Mouse (Mus musculus) midbrain, embryonic 15.5 days (tissue): ENCODE data around the gene Psmc3ip. TPM values are rescaled to one million over a fixed set of nuclear protein-coding genes. Genes with fewer than 3 reads are reported as not detected.
A peak's percentile ranks its signal among the peaks of the same experiment; 100 is the strongest.

Experiments
- ATAC-seq: fragments of 200-750 bp; cut with Nextera tagmentation; replicated peaks from 2 replicates; pipeline ENCODE4 v1.8.0; 2017; ENCODE audit warnings: moderate TSS enrichment
- H3K27ac ChIP-seq: fragments of 300-500 bp; sonication (generic); 2 replicates; pipeline ENCODE4 v1.5.1; 2015; ENCODE audit warnings: mild to moderate bottlenecking, inconsistent platforms
- H3K27me3 ChIP-seq: fragments of 300-500 bp; sonication (generic); replicated peaks from 2 replicates; pipeline ENCODE4 v1.6.1; 2015; ENCODE audit warnings: inconsistent platforms
- H3K36me3 ChIP-seq: fragments of 300-500 bp; sonication (generic); replicated peaks from 2 replicates; pipeline ENCODE4 v1.6.1; 2015; ENCODE audit warnings: inconsistent platforms
- H3K4me1 ChIP-seq: fragments of 300-500 bp; sonication (generic); 2 replicates; pipeline ENCODE4 v1.6.1; 2015; ENCODE audit warnings: inconsistent platforms
- H3K4me2 ChIP-seq: fragments of 300-500 bp; sonication (generic); 2 replicates; pipeline ENCODE4 v1.6.1; 2015; ENCODE audit warnings: inconsistent platforms, mild to moderate bottlenecking, moderate library complexity
- H3K4me3 ChIP-seq: fragments of 300-500 bp; sonication (generic); 2 replicates; pipeline ENCODE4 v1.5.1; 2015; ENCODE audit warnings: mild to moderate bottlenecking, inconsistent platforms
- H3K9ac ChIP-seq: fragments of 300-500 bp; sonication (generic); 2 replicates; pipeline ENCODE4 v1.6.1; 2015; ENCODE audit warnings: mild to moderate bottlenecking, inconsistent platforms
- H3K9me3 ChIP-seq: fragments of 300-500 bp; sonication (generic); 2 replicates; pipeline ENCODE4 v1.6.1; 2016; ENCODE audit warnings: inconsistent platforms
- WGBS: fragments of 180-500 bp; shearing (Covaris S2); methylation state at CpG from one replicate; pipeline ENCODE4 v1.1.7; 2015; ENCODE audit warnings: mixed read lengths; 5-methylcytosine and 5-hydroxymethylcytosine counted together
- polyA plus RNA-seq: library from polyadenylated mRNA; unstranded; fragments of >200 nt; fragmentation: Nextera tagmentation; extraction: Ambion mirVana; gene quantifications from 2 replicates; pipeline ENCODE4 v1.2.1, GENCODE M21; 2015

Psmc3ip gene
- polyA plus RNA-seq, 1 experiment from 2014 or later, result 18.3 TPM

DNA sequence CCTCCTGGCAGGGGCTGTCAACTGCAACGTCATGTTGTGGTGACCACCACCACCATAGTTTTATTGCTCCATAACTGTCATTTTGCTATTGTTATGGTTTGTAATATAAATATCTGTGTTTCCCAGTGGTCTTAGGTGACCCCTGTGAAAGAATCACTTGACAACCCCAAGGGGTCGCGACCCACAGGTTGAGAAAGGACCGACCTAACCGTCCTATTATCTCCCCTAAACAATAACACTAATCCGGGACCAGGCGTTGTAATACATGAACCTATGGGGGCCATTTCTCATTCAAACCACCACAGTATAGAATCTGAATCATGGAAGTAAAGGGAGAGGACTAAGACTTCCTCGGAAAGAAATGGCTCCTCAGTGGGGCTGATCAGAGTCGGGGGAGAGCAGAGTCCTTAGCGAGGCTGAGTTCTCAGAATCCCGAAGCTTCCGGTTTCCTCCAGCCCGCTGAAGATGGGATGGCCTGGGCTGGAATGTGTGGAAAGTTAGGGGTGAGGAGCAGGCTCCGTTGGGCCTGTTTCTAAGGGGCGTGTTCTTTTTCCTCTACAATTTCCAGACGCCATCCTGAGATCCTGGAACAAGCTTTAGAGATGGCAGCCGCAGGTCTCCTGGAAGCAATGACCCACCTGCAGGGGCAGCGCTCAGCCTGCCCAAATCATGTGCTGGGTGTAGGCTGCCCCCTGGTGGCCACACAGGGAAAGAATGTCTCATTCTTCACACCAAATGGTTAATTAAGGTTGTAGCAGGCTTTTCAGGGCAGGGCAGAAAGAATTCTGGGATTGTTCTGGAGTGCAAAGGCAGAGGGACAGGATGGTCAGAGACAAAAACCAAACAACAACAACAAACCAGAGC lies 28.5 kb downstream of the Psmc3ip start:
- Histone ChIP-seq H3K9ac (peak overlapping the region; percentile 35), H3K4me2 (peak overlapping the region; percentile 58), H3K4me1 (peaks cover 22% of the 10 kb centered on the region), H3K4me3 (peak overlapping the region; percentile 28), H3K27me3 (no peaks in the 10 kb centered on the region; the same call in 1 of the 2 replicates), H3K27ac (0 out of 2 replicates have a peak overlapping the region, but pooled peaks have one; percentile 30), H3K9me3 (no peaks in the 10 kb centered on the region), H3K36me3 (peaks cover 16% of the 10 kb centered on the region)
- no peak for ATAC-seq
- WGBS, result 16% methylated on average over 18 of the region's 18 CpGs

DNA sequence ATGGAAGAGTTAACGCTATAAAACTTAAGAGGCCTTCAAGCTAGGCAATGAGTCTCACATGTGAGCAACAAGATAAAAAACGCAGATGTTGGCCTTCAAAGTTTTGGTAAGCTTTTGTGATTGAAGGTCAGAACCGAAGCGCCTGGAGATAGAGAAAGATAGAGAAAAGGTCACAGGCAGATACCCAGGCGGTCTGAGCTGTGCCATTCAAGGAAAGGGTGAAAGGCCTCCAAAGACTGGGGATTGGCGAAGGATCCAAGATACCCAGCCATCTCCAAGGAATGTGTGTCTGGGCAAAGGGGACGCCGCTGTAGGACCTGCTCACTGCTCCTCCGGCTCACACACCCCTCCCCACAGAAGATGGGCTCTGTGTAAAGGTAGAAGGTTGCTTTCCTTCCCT lies 30.2 kb downstream of the Psmc3ip start:
- H3K4me3 ChIP-seq, result no peak overlapping the region
- no peaks in the 10 kb centered on the region; the same call in 1 of the 2 replicates for H3K27me3 ChIP-seq
- H3K9me3 ChIP-seq, result no peaks in the 10 kb centered on the region
- H3K9ac ChIP-seq, result no peak overlapping the region
- H3K27ac ChIP-seq, result no peak overlapping the region
- H3K36me3 ChIP-seq, result peaks cover 21% of the 10 kb centered on the region
- ATAC-seq, result no peak
- WGBS, result 94% methylated on average over 9 of the region's 9 CpGs
- H3K4me2 ChIP-seq, result no peak overlapping the region
- peaks cover 13% of the 10 kb centered on the region for H3K4me1 ChIP-seq

DNA sequence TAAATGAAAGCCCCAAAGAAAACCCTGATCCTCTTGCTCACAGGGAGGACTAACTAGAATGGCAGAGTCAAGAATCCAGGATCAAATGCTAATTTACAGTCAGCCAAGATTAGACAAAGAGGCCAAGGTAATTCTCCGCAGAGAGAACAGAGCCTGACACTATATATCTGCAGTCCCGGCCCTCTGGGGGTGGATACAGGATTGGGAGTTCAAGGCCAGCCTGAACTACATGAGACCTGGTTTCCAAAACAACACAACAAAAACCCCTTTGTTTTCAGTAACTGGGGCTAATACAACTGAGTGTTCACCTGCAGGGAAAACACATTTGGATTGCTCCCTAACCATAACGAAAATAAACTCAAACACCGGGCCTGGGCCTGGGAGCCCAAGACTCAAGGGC lies 30.8 kb downstream of the Psmc3ip start:
- Histone ChIP-seq H3K27ac (0 out of 2 replicates have a peak overlapping the region, but pooled peaks have one; percentile 30), H3K36me3 (peaks cover 26% of the 10 kb centered on the region), H3K9ac (no peak overlapping the region), H3K4me2 (no peak overlapping the region), H3K4me3 (no peak overlapping the region), H3K4me1 (peaks cover 12% of the 10 kb centered on the region), H3K27me3 (no peaks in the 10 kb centered on the region; the same call in 1 of the 2 replicates), H3K9me3 (no peaks in the 10 kb centered on the region)
- 81% methylated on average over 4 of the region's 4 CpGs for WGBS
- ATAC-seq, result no peak

DNA sequence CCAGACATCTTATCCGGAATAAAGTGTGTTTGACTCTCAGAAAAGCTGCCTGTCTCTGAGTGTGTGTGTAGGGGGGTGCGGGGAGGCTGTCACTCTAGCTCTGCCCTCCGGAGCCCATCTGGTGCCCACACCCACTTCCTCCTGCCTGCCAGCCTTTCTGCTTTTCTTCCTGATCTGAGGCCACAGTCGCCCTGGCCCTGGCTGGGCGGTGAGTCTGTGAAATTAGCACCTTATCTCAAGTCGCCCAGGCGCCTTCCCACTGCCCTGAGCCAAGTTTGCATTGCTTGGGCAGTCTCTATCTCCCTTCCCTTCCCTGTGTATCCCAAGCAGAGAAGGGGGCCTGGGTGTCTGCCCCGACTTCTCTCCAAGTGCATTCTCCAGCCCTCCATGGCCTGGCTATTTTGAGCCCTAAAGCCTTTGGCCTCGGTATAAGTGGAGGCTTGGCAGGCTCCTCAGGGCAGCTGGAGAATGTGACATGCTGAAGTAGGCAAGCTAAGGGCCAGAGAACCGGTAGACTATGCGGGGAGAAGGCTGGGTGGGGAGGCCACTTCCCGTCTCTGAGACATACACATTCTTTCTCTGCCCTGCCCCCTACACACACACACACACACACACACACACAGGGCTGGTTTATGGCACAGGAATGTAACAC lies 31.4 kb downstream of the Psmc3ip start:
- Histone ChIP-seq H3K36me3 (peaks cover 30% of the 10 kb centered on the region), H3K27me3 (no peaks in the 10 kb centered on the region; the same call in 1 of the 2 replicates), H3K9me3 (no peaks in the 10 kb centered on the region), H3K4me2 (no peak overlapping the region), H3K4me3 (no peak overlapping the region), H3K9ac (no peak overlapping the region), H3K27ac (peak overlapping the region; percentile 30), H3K4me1 (peaks cover 8% of the 10 kb centered on the region)
- no peak for ATAC-seq
- 68% methylated on average over 12 of the region's 12 CpGs for WGBS

DNA sequence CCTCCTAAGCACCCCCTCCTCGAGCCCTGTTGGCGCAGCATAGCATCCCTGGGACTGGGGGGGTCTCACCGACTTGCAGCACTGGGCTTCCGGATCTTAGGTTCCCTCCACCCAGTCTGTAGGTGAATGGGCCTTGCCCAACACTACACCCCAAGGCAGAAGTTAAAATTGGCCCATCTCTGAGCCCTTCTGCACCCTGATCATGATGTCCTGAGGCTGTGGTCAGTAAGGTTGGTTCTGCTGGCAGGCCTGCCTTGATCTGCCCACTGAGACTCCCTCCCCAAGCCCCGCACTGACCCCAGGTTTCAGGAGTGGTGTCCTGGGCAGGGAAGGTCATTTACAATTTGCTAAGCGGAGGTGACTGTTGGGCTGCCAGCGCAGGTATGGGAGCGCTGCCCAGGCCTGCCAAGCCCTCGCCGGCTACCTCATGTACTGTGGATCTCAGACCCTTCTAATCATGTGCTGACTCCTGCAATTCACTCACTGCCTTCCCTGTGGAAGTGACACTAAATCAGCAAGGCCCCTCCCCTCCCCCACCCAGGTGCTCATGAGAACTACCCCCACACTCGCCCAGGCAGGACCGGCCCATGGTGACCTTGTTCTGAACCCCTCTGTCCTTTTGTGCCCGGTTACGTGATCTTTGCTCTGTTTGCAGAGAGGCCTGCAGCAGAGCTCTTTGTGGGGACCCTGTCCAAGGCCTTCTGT lies 32.1 kb downstream of the Psmc3ip start:
- Histone ChIP-seq H3K4me2 (no peak overlapping the region), H3K9ac (no peak overlapping the region), H3K27ac (peak overlapping the region; percentile 30), H3K27me3 (no peaks in the 10 kb centered on the region; the same call in 1 of the 2 replicates), H3K9me3 (no peaks in the 10 kb centered on the region), H3K4me3 (no peak overlapping the region), H3K36me3 (peaks cover 37% of the 10 kb centered on the region), H3K4me1 (peaks cover 8% of the 10 kb centered on the region)
- ATAC-seq, result no peak
- 84% methylated on average over 14 of the region's 14 CpGs for WGBS

DNA sequence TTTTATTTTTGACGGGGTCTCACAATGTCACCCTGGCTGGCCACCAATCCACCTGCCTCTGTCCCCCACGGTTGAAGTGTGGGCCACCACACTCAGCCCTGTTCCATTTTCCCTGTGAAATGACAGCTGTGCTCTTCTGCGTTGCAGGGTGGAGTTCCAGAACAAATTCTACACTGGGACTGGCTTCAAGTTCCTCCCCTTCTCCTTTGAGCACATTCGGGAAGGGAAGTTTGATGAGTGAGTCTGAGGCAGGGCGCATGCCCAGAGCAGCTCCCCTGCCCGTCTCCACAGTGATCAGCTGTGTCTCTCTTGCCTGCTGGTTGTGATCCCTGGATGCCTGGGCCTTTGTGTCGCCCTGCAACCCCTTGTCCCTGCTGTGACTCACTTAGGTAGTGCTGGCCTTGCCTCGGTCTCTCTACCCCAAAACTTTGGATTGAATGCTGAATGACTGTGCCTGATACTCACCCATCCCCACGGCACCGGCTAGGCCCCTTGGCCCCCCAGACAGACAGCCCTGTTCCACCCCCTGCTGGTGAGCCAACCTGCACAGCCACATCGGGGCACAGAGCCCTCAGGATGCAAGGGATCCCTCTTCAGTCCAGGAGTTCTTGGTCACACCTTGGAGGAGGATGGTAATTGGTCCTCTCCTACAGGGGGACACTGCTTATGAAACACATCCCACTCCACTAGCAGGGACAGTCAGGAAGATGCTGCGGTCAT lies 32.9 kb downstream of the Psmc3ip start:
- ATAC-seq, result no peak
- WGBS, result 78% methylated on average over 12 of the region's 12 CpGs
- H3K4me1 ChIP-seq, result peaks cover 7% of the 10 kb centered on the region
- no peak overlapping the region for H3K4me3 ChIP-seq
- H3K9me3 ChIP-seq, result no peaks in the 10 kb centered on the region
- H3K27me3 ChIP-seq, result no peaks in the 10 kb centered on the region
- no peak overlapping the region for H3K9ac ChIP-seq
- H3K27ac ChIP-seq, result no peak overlapping the region
- peaks cover 39% of the 10 kb centered on the region for H3K36me3 ChIP-seq
- H3K4me2 ChIP-seq, result no peak overlapping the region

DNA sequence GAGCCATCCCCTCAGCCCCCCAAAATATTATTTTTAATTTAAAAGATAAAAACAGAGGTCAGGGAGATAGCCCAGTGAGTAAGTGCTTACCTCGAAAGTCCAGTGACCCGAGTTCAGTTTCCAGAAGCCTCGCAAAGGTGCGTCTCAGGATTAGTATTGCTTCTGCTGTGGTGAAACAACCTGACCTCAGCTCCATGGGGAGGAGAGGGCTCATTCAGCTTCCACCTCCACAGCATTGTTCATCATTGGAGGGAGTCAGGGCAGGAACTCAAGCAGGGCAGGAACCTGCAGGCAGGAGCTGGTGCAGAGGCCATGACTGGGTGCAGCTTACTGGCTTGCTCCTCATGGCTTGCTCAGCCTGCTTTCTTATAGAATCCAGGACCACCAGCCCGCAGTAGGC lies 34.2 kb downstream of the Psmc3ip start:
- WGBS, result 92% methylated on average over 5 of the region's 5 CpGs
- H3K36me3 ChIP-seq, result peaks cover 41% of the 10 kb centered on the region

DNA sequence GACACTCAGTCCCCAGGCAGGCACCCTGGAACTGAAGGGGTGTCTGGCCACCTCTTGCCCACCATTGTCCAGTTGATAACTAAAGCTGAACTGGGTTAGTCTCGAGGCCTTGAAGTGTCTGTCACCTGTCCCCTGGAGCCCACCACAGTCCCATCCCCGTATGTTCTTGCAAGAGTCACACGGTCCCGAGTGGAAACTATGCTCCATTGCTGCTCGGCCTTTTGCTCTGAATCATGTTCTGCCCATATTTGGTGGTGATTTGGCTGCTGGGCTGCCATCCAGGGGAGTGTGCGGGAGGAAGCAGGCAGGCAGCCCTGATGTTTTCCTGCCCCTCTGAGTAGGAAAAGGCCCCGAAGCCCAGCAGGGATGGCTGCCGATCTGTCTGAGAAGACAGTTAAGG lies 35.1 kb downstream of the Psmc3ip start:
- 89% methylated on average over 8 of the region's 8 CpGs for WGBS
- Histone ChIP-seq H3K4me1 (no peaks in the 10 kb centered on the region), H3K9me3 (no peaks in the 10 kb centered on the region), H3K4me3 (no peak overlapping the region), H3K27ac (peak overlapping the region; percentile 61), H3K4me2 (no peak overlapping the region), H3K36me3 (peaks cover 50% of the 10 kb centered on the region), H3K27me3 (no peaks in the 10 kb centered on the region), H3K9ac (no peak overlapping the region; the same call in 1 of the 2 replicates)
- ATAC-seq, result no peak

More for the DNA sequence above, 34.2 kb downstream of the Psmc3ip start:
- H3K4me3 ChIP-seq, result no peak overlapping the region
- H3K9me3 ChIP-seq, result no peaks in the 10 kb centered on the region
- no peaks in the 10 kb centered on the region for H3K4me1 ChIP-seq
- no peak for ATAC-seq
- no peaks in the 10 kb centered on the region for H3K27me3 ChIP-seq
- H3K27ac ChIP-seq, result no peak overlapping the region
- H3K4me2 ChIP-seq, result no peak overlapping the region
- H3K9ac ChIP-seq, result no peak overlapping the region

DNA sequence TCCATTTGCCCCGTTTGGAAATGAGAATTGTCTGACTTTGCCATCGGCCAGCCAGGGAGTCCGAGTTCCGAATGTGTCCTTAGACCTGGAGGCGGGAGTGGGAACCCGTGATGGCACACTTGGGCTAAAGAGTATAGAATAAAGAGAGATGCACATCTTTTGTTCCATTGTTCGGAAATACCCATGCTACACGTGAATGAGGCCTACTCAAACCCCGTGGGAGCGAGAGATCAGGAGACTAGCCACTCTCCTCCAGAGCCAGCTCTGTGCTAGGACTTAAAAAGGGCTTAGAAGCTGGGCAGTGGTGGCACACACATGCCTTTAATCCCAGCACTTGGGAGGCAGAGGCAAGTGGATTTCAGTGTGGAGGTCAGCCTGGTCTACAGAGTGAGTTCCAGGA lies 35.8 kb downstream of the Psmc3ip start:
- H3K4me2 ChIP-seq, result no peak overlapping the region
- peak overlapping the region; percentile 61; the same call in 1 of the 2 replicates for H3K27ac ChIP-seq
- H3K36me3 ChIP-seq, result peaks cover 54% of the 10 kb centered on the region
- ATAC-seq, result no peak
- no peak overlapping the region; the same call in 1 of the 2 replicates for H3K9ac ChIP-seq
- 65% methylated on average over 10 of the region's 10 CpGs for WGBS
- H3K4me3 ChIP-seq, result no peak overlapping the region
- no peaks in the 10 kb centered on the region for H3K4me1 ChIP-seq
- no peaks in the 10 kb centered on the region for H3K9me3 ChIP-seq
- H3K27me3 ChIP-seq, result no peaks in the 10 kb centered on the region

DNA sequence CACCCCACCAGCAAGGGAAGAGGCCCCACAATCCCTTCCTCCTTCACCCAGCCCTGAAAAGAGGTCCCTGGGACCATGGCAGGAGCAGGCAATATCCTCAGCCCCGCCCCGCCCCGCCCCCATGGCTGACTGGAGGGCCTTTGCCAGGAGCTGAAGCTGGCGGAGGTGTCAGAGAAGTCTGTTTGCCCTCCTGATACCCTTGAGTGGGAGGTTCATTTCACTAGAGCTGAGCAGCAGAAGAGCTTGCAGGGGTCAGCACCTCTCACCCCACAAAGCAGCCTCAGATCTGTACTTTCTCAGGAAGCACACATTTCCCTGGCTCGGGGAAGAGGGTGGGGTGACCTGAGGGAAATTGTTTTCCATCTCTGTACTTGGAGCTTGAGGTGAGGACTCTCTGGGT lies 36.5 kb downstream of the Psmc3ip start:
- H3K9ac ChIP-seq, result no peak overlapping the region
- H3K4me3 ChIP-seq, result no peak overlapping the region
- WGBS, result 76% methylated on average over 5 of the region's 5 CpGs
- no peak overlapping the region for H3K4me2 ChIP-seq
- no peaks in the 10 kb centered on the region for H3K27me3 ChIP-seq
- H3K27ac ChIP-seq, result no peak overlapping the region
- ATAC-seq, result no peak
- peaks cover 60% of the 10 kb centered on the region for H3K36me3 ChIP-seq
- no peaks in the 10 kb centered on the region for H3K4me1 ChIP-seq
- no peaks in the 10 kb centered on the region for H3K9me3 ChIP-seq

DNA sequence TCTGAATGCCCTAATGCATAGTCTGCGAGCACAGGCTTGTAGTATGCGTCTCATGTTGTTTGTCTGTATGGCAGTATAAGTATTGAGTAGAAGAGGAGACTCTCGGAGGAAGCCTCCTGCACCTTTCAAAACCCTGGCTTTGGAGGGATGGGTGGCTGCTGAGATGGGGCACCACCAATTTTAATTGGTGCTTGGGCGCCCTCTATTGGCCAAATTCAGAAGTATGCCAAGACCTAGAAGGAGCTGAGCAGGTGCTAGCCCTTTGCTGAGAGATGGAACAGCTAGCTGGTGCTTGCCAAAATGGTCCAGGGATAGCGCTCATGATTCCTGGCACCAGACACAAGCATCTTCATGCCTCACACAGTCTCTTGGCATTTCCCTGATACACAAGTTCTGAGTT lies 37.4 kb downstream of the Psmc3ip start:
- no peak overlapping the region for H3K9ac ChIP-seq
- 35% methylated on average over 5 of the region's 5 CpGs for WGBS
- H3K9me3 ChIP-seq, result no peaks in the 10 kb centered on the region
- no peaks in the 10 kb centered on the region for H3K4me1 ChIP-seq
- H3K4me2 ChIP-seq, result no peak overlapping the region
- ATAC-seq, result no peak
- H3K27me3 ChIP-seq, result no peaks in the 10 kb centered on the region
- no peak overlapping the region for H3K27ac ChIP-seq
- peaks cover 61% of the 10 kb centered on the region for H3K36me3 ChIP-seq
- no peak overlapping the region for H3K4me3 ChIP-seq
